Mouse (Mus musculus): ENCODE measurements at regions not wholly inside any gene's neighbourhood (a gene's known extent, or its start where the extent isn't known, plus 50 kb on each side); places are given as distances from the start of the nearest gene placed in this dataset.

- TF ChIP-seq CTCF (IDR thresholded peaks at IDR 0.05; ENCODE audit: borderline replicate concordance, control insufficient read depth, extremely low read depth, insufficient read depth, low read length, poor library complexity) (no peak), POLR2A (IDR thresholded peaks at IDR 0.05; ENCODE audit: control insufficient read depth, extremely low read depth, insufficient read depth, low read length, poor library complexity) (no peak)
These were observed 191.5 kb upstream of the Mvb12b start for GRCm38 (mm10) chr2:34079282-34079681.

Data from thymus, adult 2 months (tissue).